Mouse (Mus musculus) heart, embryonic 10.5 days (tissue): ENCODE measurements around the gene Olfr748. TPM values are rescaled to one million over a fixed set of nuclear protein-coding genes. Genes with fewer than 3 reads are reported as not detected.
"Not testable (repeated sequence)": the region's sequence is repeated elsewhere in the genome, so short reads cannot be mapped to it uniquely, and the experiment has no call there.

Experiments used
- DNase-seq: peaks from one replicate; pipeline ENCODE4 v3.0.0-alpha.2; 2017; ENCODE audit warnings: low spot score
- H3K27ac ChIP-seq: fragments of 300-500 bp; sonication (generic); 2 replicates; pipeline ENCODE4 v1.5.1; 2016; ENCODE audit warnings: mild to moderate bottlenecking
- H3K27me3 ChIP-seq: fragments of 300-500 bp; sonication (generic); 2 replicates; pipeline ENCODE4 v1.6.1; 2016; ENCODE audit warnings: mild to moderate bottlenecking; ENCODE audit not compliant: poor library complexity, insufficient read depth, severe bottlenecking
- H3K36me3 ChIP-seq: fragments of 300-500 bp; sonication (generic); 2 replicates; pipeline ENCODE4 v1.6.1; 2016; ENCODE audit warnings: mild to moderate bottlenecking, moderate library complexity
- H3K4me1 ChIP-seq: fragments of 300-500 bp; sonication (generic); 2 replicates; pipeline ENCODE4 v1.6.1; 2016; ENCODE audit warnings: mild to moderate bottlenecking
- H3K4me3 ChIP-seq: fragments of 300-500 bp; sonication (generic); 2 replicates; pipeline ENCODE4 v1.5.1; 2016; ENCODE audit warnings: mild to moderate bottlenecking, moderate library complexity
- H3K9me3 ChIP-seq: fragments of 300-500 bp; sonication (generic); 2 replicates; pipeline ENCODE4 v1.6.1; 2016; ENCODE audit warnings: mild to moderate bottlenecking, moderate library complexity
- WGBS: fragments of 180-500 bp; shearing (Covaris S2); methylation state at CpG from one replicate; pipeline ENCODE4 v1.1.7; 2016; 5-methylcytosine and 5-hydroxymethylcytosine counted together
- polyA plus RNA-seq: library from polyadenylated mRNA; unstranded; fragments of >200 nt; fragmentation: Nextera tagmentation; extraction: Ambion mirVana; gene quantifications from 2 replicates; pipeline ENCODE4 v1.2.1, GENCODE M21; 2016

The Olfr748 gene
- polyA plus RNA-seq: not detected in 2 replicates

DNA sequence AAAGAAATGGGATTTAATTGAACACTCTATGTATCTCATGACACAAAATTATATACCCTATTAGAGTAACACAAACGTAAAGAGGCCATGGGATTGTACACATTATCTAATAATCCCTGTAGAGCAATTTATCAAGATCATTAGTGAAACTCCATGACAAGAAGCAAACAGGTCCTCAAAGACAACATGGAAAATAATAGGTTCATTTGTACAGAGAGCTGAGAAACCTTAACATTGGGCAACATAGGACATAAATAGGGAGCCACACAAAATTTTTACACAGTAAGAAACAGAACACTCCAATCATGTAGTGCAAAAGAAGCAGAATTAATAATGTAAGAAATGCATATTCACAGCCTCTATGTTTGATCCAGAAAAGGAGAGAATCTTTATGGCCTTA, at the start of gene Olfr748:
TSS of gene Olfr748 (plus strand) at position 301 of the 400 bp plus-strand sequence.
- no peaks in the 10 kb centered on the region for H3K4me1 ChIP-seq
- no peak within 1 kb of the TSS for H3K4me3 ChIP-seq
- 66% methylated on average over 1 of the region's 1 CpGs for WGBS
- no peak for DNase-seq
- no peaks in the 10 kb centered on the region for H3K27me3 ChIP-seq
- H3K9me3 ChIP-seq: no peaks in the 10 kb centered on the region
- no peak within 1 kb of the TSS for H3K27ac ChIP-seq
- no peaks in the 10 kb centered on the region for H3K36me3 ChIP-seq

DNA sequence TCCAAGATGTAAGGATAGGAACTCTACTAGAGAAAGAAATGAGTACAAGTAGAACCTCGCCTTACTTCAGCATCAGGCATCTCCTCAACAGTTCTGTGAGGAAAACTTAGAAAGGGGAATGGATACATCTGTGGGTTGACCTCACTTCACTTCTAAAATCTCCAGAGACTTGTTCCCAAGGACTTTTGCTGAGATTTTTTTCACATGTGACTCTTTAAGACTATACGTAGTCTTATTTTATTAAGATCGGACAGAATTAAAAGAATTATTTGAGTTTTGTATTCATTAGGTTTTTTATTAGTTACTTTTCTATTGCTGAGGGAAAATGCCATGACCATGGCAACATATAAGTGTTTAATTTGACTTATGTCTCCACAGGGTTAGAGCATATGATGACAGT, 14.1 kb upstream of the Olfr748 start, which contains the start of gene Olfr747:
TSS of gene Olfr747 (minus strand) at position 101 of the 400 bp plus-strand sequence.
- Histone ChIP-seq H3K4me1 (no peaks in the 10 kb centered on the region), H3K4me3 (no peak within 1 kb of the TSS), H3K27ac (no peak within 1 kb of the TSS), H3K9me3 (no peaks in the 10 kb centered on the region), H3K36me3 (no peaks in the 10 kb centered on the region), H3K27me3 (no peaks in the 10 kb centered on the region)
- 82% methylated on average over 3 of the region's 3 CpGs for WGBS
- DNase-seq: no peak

DNA sequence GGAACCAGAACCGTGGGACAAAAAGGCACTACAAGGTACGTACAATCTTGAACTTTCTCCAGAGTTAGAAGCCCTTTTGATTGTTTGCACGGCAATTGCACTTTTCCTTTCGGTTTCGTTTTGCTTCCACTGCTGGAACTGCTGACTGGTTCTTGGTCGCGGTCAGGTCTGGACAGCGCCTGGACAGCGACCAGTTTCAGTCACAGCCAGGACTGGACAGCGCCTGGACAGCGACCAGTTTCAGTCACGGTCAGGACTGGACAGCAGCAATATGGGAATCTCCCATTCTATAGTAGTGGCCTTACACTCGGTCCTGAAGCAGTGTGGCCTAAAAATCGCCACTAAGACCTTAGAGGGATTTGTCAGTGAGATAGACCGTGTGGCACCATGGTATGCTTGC, 12.7 kb downstream of the Olfr748 start:
- not testable (repeated sequence) for H3K4me1 ChIP-seq, H3K36me3 ChIP-seq, H3K9me3 ChIP-seq, H3K27ac ChIP-seq, DNase-seq, H3K27me3 ChIP-seq, H3K4me3 ChIP-seq
- WGBS: 87% methylated on average over 15 of the region's 15 CpGs

DNA sequence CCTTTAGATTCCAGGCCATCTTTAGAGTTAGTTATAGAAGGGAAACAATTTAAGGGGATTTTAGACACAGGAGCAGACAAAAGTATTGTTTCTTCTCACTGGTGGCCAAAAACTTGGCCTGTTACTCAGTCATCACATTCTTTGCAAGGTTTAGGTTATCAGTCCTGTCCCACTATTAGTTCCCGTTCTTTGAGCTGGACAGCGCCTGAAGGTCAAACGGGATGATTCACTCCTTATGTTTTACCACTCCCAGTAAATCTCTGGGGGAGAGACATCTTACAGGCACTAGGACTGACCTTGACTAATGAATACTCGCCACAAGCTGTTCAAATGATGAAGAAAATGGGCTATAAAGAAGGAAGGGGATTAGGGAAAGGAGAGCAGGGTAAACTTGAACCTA, 15.2 kb downstream of the Olfr748 start:
- 75% methylated on average over 4 of the region's 4 CpGs for WGBS
- DNase-seq, H3K4me1 ChIP-seq, H3K9me3 ChIP-seq, H3K4me3 ChIP-seq, H3K36me3 ChIP-seq, H3K27ac ChIP-seq, H3K27me3 ChIP-seq: not testable (repeated sequence)

DNA sequence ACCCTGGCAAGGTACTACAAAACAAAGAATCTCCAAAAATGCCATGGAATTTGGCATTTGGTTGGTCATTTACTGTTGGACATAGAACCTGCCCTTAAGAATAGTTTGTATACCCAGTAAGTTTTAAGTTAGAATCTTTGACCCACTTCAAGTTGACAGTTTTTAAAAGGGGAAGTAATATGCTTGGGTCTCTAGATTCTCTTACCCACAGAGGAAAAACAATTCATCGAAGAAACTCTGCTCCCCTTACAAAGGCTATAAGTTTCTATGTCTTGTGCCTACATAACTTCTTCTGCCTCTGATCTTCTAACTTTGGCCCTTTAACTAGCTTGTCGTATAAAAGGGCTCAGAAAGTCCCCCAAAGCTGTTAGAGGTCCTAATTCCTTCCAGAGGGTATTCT, 33.2 kb downstream of the Olfr748 start:
- DNase-seq: no peak
- H3K36me3 ChIP-seq: no peaks in the 10 kb centered on the region
- H3K4me3 ChIP-seq: no peak overlapping the region
- WGBS: 68% methylated on average over 2 of the region's 2 CpGs
- no peaks in the 10 kb centered on the region for H3K9me3 ChIP-seq
- no peak overlapping the region for H3K27ac ChIP-seq
- no peaks in the 10 kb centered on the region for H3K4me1 ChIP-seq
- H3K27me3 ChIP-seq: no peaks in the 10 kb centered on the region

DNA sequence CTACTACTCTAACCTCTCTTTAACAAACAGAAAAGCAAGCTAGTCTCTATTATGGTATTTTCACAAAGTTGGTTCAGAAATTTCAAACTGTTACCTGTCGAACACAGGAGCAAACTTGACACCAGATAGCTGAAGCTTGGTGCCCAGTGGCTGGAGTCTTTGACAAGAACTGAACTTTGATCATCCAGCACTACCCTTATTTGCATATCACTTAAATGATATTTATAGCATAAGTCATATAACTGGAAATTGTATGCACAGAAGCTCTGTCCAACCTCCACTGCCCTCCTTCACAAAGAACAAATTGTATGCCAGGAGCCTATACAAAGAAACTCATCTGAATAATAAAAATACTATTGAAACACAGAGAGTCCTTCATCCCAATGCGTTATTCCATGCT, 34.4 kb downstream of the Olfr748 start:
- Histone ChIP-seq H3K4me1 (no peaks in the 10 kb centered on the region), H3K4me3 (no peak overlapping the region), H3K27me3 (no peaks in the 10 kb centered on the region), H3K27ac (no peak overlapping the region), H3K36me3 (no peaks in the 10 kb centered on the region), H3K9me3 (no peaks in the 10 kb centered on the region)
- WGBS: 70% methylated on average over 2 of the region's 2 CpGs
- DNase-seq: no peak

DNA sequence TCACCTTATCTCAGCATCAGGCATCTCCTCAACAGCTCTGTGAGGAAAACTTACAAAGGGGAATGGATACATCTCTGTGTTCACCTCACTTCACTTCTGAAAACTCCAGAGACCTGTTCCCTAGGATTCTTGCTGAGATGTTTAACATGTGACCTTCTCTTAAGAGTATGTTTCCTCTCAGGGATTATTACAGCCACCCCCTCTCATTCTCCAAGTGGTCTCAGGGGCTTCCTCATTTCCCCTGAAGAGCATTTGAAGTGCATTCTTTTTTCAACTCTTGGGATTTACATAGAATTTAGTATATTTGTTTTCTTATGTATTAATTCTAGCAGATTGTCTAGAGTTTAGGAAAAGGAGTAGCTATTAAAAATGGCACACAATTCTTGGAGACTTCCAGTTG, 37.8 kb downstream of the Olfr748 start, which contains the start of gene Olfr749:
TSS of gene Olfr749 (minus strand) at position 101 of the 400 bp plus-strand sequence.
- H3K4me1 ChIP-seq: no peaks in the 10 kb centered on the region
- no peaks in the 10 kb centered on the region for H3K27me3 ChIP-seq
- DNase-seq: no peak
- no peaks in the 10 kb centered on the region for H3K9me3 ChIP-seq
- H3K4me3 ChIP-seq: no peak within 1 kb of the TSS
- no peaks in the 10 kb centered on the region for H3K36me3 ChIP-seq
- no peak within 1 kb of the TSS for H3K27ac ChIP-seq

DNA sequence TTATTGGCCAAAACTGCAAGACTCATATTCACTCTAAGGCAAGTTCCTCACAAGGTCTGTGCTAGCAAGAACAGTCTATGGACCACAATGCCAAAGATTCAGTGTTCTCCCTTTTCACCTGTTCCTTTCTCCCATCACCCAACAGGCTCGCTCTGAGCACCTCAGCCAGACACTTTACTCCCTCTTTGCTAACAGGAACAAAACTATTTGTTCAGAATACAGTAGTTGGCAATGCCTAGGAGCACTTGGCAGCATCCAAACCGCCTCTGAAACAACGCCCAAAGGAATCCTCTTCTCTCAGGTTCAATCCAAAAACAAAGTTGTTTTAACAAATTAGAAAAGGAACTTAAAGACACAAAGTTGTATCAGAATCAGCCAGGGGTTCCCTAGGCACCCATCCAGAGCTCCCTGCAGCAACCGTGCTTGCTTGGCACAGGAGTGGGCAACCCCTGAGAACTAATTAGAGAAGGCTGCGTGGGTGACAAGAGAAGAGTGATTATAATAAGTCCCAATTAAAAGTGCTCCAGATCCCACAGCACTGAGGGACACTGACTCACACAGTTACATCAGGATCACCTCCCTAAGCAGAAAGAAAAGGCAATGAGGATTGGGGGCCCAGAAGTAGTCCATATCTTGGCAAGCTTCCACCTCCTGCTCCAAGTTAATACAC, 51.4 kb downstream of the Olfr748 start:
- H3K4me1 ChIP-seq: no peaks in the 10 kb centered on the region
- no peaks in the 10 kb centered on the region for H3K9me3 ChIP-seq
- DNase-seq: no peak
- no peak overlapping the region for H3K27ac ChIP-seq
- H3K4me3 ChIP-seq: no peak overlapping the region
- 0 out of 2 replicates have a peak, but pooled peaks cover 4% of the 10 kb centered on the region for H3K36me3 ChIP-seq
- 78% methylated on average over 5 of the region's 5 CpGs for WGBS
- H3K27me3 ChIP-seq: no peaks in the 10 kb centered on the region

Other genes with a start within 250 kb of the Olfr748 start
- gene Olfr741, start 234.6 kb upstream of the Olfr748 start, polyA plus RNA-seq: not detected in 2 replicates
- not detected in 2 replicates for gene Olfr742, start 203.8 kb upstream of the Olfr748 start, polyA plus RNA-seq
- not detected in 2 replicates for gene Olfr743, start 185.5 kb upstream of the Olfr748 start, polyA plus RNA-seq
- gene Olfr744, start 92.5 kb upstream of the Olfr748 start, polyA plus RNA-seq: not detected in 2 replicates
- gene Olfr745, start 68.0 kb upstream of the Olfr748 start, polyA plus RNA-seq: not detected in 2 replicates
- gene Olfr746, start 60.3 kb upstream of the Olfr748 start, polyA plus RNA-seq: not detected in 2 replicates
- gene Olfr747, start 14.2 kb upstream of the Olfr748 start, polyA plus RNA-seq: not detected in 2 replicates
- not detected in 2 replicates for gene Olfr749, start 37.7 kb downstream of the Olfr748 start, polyA plus RNA-seq
- 59.8 and 64.1 TPM in 2 replicates for gene Ttc5, start 78.1 kb downstream of the Olfr748 start, polyA plus RNA-seq
- not detected in 2 replicates for gene Ccnb1ip1, start 100.4 kb downstream of the Olfr748 start, polyA plus RNA-seq
- gene Parp2, start 100.5 kb downstream of the Olfr748 start, polyA plus RNA-seq: 46.1 and 50.0 TPM in 2 replicates
- 4.6 and 6.2 TPM in 2 replicates for gene Tep1, start 163.2 kb downstream of the Olfr748 start, polyA plus RNA-seq
- gene Klhl33, start 190.1 kb downstream of the Olfr748 start, polyA plus RNA-seq: 0.19 TPM in 1 of 2 replicates, not detected in the other
- 132 and 145 TPM in 2 replicates for gene Osgep, start 217.5 kb downstream of the Olfr748 start, polyA plus RNA-seq
- gene Apex1, start 217.6 kb downstream of the Olfr748 start, polyA plus RNA-seq: 220 and 306 TPM in 2 replicates
- gene Pip4p1, start 223.5 kb downstream of the Olfr748 start, polyA plus RNA-seq: 36.1 and 44.7 TPM in 2 replicates
- gene Pnp, start 223.7 kb downstream of the Olfr748 start, polyA plus RNA-seq: 44.3 and 63.0 TPM in 2 replicates
- not detected in 2 replicates for gene Gm49342, start 237.1 kb downstream of the Olfr748 start, polyA plus RNA-seq
- gene Pnp2, start 248.6 kb downstream of the Olfr748 start, polyA plus RNA-seq: 0.34 TPM in 1 of 2 replicates, not detected in the other